ENCODE assay signal across 18 mouse cellular contexts in genomic region chr2:34253111-34253510, GRCm38 (mm10).
DNase-seq lines count a peak whose midpoint lies in the region; ATAC-seq and TF ChIP-seq lines count a peak whose summit lies in the region.
"Had no signal": no experiment of that assay in that cellular context is flagged by ENCODE, and none has a peak within 500 bp of the region (broad histone marks: within the 10 kb centered on the region; RNA-seq: fewer than 3 reads in every experiment).

No protein-coding gene starts in this region.

- DNase-seq in forebrain, embryonic 14.5 days (ENCODE audit: low spot score): peak; percentile 48
- DNase-seq in forebrain, embryonic 11.5 days (ENCODE audit: low spot score): no peak
- DNase-seq in lung, postnatal 36 days: no peak
- peak; percentile 71 for DNase-seq in brain, embryonic 14.5 days (ENCODE audit: low read depth)
- no peak for DNase-seq in hindbrain, embryonic 14.5 days (ENCODE audit: low spot score)
- DNase-seq: adrenal gland, adult 2 months; cerebellum, adult 9-11 months; heart, adult 11 months; kidney, postnatal 25 days; left cerebral cortex, postnatal 4 days; retina, postnatal 1 day; thymus, postnatal 4 days had no signal

- H3K36me3 ChIP-seq in forebrain, embryonic 14.5 days (ENCODE audit: control insufficient read depth, insufficient read depth, low read length): no peaks in the 10 kb centered on the region
- no peaks in the 10 kb centered on the region for H3K36me3 ChIP-seq in forebrain, embryonic 11.5 days (ENCODE audit: control insufficient read depth, insufficient read depth, low read length)
- H3K36me3 ChIP-seq in lung, embryonic 15.5 days: no peaks in the 10 kb centered on the region
- H3K36me3 ChIP-seq in hindbrain, embryonic 14.5 days (replicated peaks; ENCODE audit: control insufficient read depth, insufficient read depth): no peaks in the 10 kb centered on the region
- H3K36me3 ChIP-seq: heart, embryonic 15.5 days; liver, embryonic 15.5 days; neural tube, embryonic 12.5 days had no signal

- H3K4me2 ChIP-seq in forebrain, embryonic 14.5 days (ENCODE audit: low read length): no peak overlapping the region
- no peak overlapping the region for H3K4me2 ChIP-seq in forebrain, embryonic 11.5 days (ENCODE audit: low read depth, low read length, severe bottlenecking)
- no peak overlapping the region for H3K4me2 ChIP-seq in lung, embryonic 15.5 days
- H3K4me2 ChIP-seq in hindbrain, embryonic 14.5 days (replicated peaks): no peak overlapping the region
- H3K4me2 ChIP-seq: heart, embryonic 15.5 days; liver, embryonic 15.5 days; neural tube, embryonic 12.5 days had no signal

- no peak overlapping the region for H3K27ac ChIP-seq in forebrain, embryonic 14.5 days (ENCODE audit: low read depth, low read length)
- H3K27ac ChIP-seq in forebrain, embryonic 11.5 days (ENCODE audit: low read depth, low read length): no peak overlapping the region
- H3K27ac ChIP-seq in lung, embryonic 15.5 days: peak overlapping the region; percentile 46
- peak overlapping the region; percentile 52 for H3K27ac ChIP-seq in hindbrain, embryonic 14.5 days
- H3K27ac ChIP-seq: heart, embryonic 15.5 days; liver, embryonic 15.5 days; neural tube, embryonic 12.5 days had no signal

- no peak for TF ChIP-seq POLR2A in brain, embryonic 14.5 days (IDR thresholded peaks at IDR 0.05; ENCODE audit: borderline replicate concordance, extremely low read depth, insufficient read depth, insufficient read length, poor library complexity, severe bottlenecking)

- ATAC-seq in forebrain, embryonic 14.5 days: no peak
- no peak for ATAC-seq in forebrain, embryonic 11.5 days (replicated peaks; ENCODE audit: low FRiP score)
- no peak for ATAC-seq in lung, embryonic 15.5 days (ENCODE audit: borderline replicate concordance, extremely low read depth, low FRiP score, low TSS enrichment)
- no peak for ATAC-seq in hindbrain, embryonic 14.5 days (ENCODE audit: low FRiP score)
- no peak for ATAC-seq in megakaryocyte-erythroid progenitor cell, adult 5-6 weeks (replicated peaks; ENCODE audit: low FRiP score, low TSS enrichment, poor library complexity, severe bottlenecking)

- H3K9ac ChIP-seq in forebrain, embryonic 14.5 days (ENCODE audit: low read length): 0 out of 2 replicates have a peak overlapping the region, but pooled peaks have one; percentile 25
- no peak overlapping the region for H3K9ac ChIP-seq in forebrain, embryonic 11.5 days (ENCODE audit: low read length)
- no peak overlapping the region for H3K9ac ChIP-seq in lung, embryonic 15.5 days
- H3K9ac ChIP-seq in hindbrain, embryonic 14.5 days: no peak overlapping the region
- H3K9ac ChIP-seq: heart, embryonic 15.5 days; liver, embryonic 15.5 days; neural tube, embryonic 12.5 days had no signal

- peaks cover 35% of the 10 kb centered on the region for H3K4me1 ChIP-seq in forebrain, embryonic 14.5 days (ENCODE audit: control insufficient read depth, insufficient read depth, low read length)
- peaks cover 4% of the 10 kb centered on the region; the same call in 1 of the 2 replicates for H3K4me1 ChIP-seq in forebrain, embryonic 11.5 days (replicated peaks; ENCODE audit: control insufficient read depth, insufficient read depth, low read length)
- H3K4me1 ChIP-seq in lung, embryonic 15.5 days: peaks cover 57% of the 10 kb centered on the region
- H3K4me1 ChIP-seq in hindbrain, embryonic 14.5 days (replicated peaks; ENCODE audit: control insufficient read depth, insufficient read depth, low read length): peaks cover 72% of the 10 kb centered on the region

- no peak for TF ChIP-seq CTCF in brain, embryonic 14.5 days (IDR thresholded peaks at IDR 0.05; ENCODE audit: borderline replicate concordance, extremely low read depth, insufficient read depth, insufficient read length)

- H3K4me3 ChIP-seq in forebrain, embryonic 14.5 days (ENCODE audit: low read depth, low read length): no peak overlapping the region
- no peak overlapping the region for H3K4me3 ChIP-seq in forebrain, embryonic 11.5 days (ENCODE audit: low read depth, low read length)
- H3K4me3 ChIP-seq in lung, embryonic 15.5 days: no peak overlapping the region
- H3K4me3 ChIP-seq in hindbrain, embryonic 14.5 days (replicated peaks; ENCODE audit: low read length): no peak overlapping the region
- H3K4me3 ChIP-seq: heart, embryonic 15.5 days; liver, embryonic 15.5 days; megakaryocyte, embryonic 14.5 days; neural tube, embryonic 12.5 days had no signal

- 28% methylated on average over 1 of the region's 1 CpGs for WGBS in forebrain, embryonic 14.5 days
- 38% methylated on average over 1 of the region's 1 CpGs for WGBS in forebrain, embryonic 11.5 days
- 8% methylated on average over 1 of the region's 1 CpGs for WGBS in lung, embryonic 15.5 days
- whole genome bisulfite sequencing in hindbrain, embryonic 14.5 days: 33% methylated on average over 1 of the region's 1 CpGs

- no peaks in the 10 kb centered on the region for H3K9me3 ChIP-seq in forebrain, embryonic 14.5 days (replicated peaks; ENCODE audit: control insufficient read depth, low read length)
- H3K9me3 ChIP-seq in forebrain, embryonic 11.5 days (ENCODE audit: control insufficient read depth, low read length): no peaks in the 10 kb centered on the region
- no peaks in the 10 kb centered on the region for H3K9me3 ChIP-seq in lung, embryonic 15.5 days
- H3K9me3 ChIP-seq in hindbrain, embryonic 14.5 days (ENCODE audit: control insufficient read depth, low read length): no peaks in the 10 kb centered on the region
- H3K9me3 ChIP-seq: heart, embryonic 15.5 days; liver, embryonic 15.5 days; megakaryocyte, embryonic 14.5 days; neural tube, embryonic 12.5 days had no signal

- H3K27me3 ChIP-seq in forebrain, embryonic 14.5 days (replicated peaks; ENCODE audit: control insufficient read depth, insufficient read depth, low read length): no peaks in the 10 kb centered on the region
- H3K27me3 ChIP-seq in forebrain, embryonic 11.5 days (ENCODE audit: control insufficient read depth, insufficient read depth, low read length): no peaks in the 10 kb centered on the region
- H3K27me3 ChIP-seq in lung, embryonic 15.5 days: no peaks in the 10 kb centered on the region
- no peaks in the 10 kb centered on the region for H3K27me3 ChIP-seq in hindbrain, embryonic 14.5 days (ENCODE audit: control insufficient read depth, insufficient read depth, low read length)
- H3K27me3 ChIP-seq: heart, embryonic 15.5 days; neural tube, embryonic 12.5 days had no signal

Comparison
In these comparisons a context has a peak if more than half of its experiments do, and no peak if none do; other contexts are left out.
1. DNase-seq: peak in forebrain, embryonic 14.5 days (single experiment) and brain, embryonic 14.5 days (single experiment); none in forebrain, embryonic 11.5 days (single experiment), lung, postnatal 36 days (single experiment) and hindbrain, embryonic 14.5 days (single experiment).
2. H3K27ac ChIP-seq: peak in lung, embryonic 15.5 days (single experiment) and hindbrain, embryonic 14.5 days (single experiment); none in forebrain, embryonic 14.5 days (single experiment) and forebrain, embryonic 11.5 days (single experiment).